Mouse (Mus musculus) limb, embryonic 13.5 days (tissue): Measurements from ENCODE around the gene Dbnl. TPM values are rescaled to one million over a fixed set of nuclear protein-coding genes. Genes with fewer than 3 reads are reported as not detected.
A peak's percentile ranks its signal among the peaks of the same experiment; 100 is the strongest.

ENCODE experiments used
- ATAC-seq: fragments of 200-750 bp; cut with Nextera tagmentation; 2 replicates; pipeline ENCODE4 v1.8.0; 2017; ENCODE audit warnings: low read depth, moderate number of reproducible peaks, moderate TSS enrichment; ENCODE audit not compliant: low FRiP score
- H3K27ac ChIP-seq: fragments of 300-500 bp; sonication (generic); 2 replicates; pipeline ENCODE4 v1.5.1; 2015; ENCODE audit warnings: inconsistent platforms, mild to moderate bottlenecking, moderate library complexity
- H3K27me3 ChIP-seq: fragments of 300-500 bp; sonication (generic); 2 replicates; pipeline ENCODE4 v1.6.1; 2015; ENCODE audit warnings: mild to moderate bottlenecking, inconsistent platforms
- H3K36me3 ChIP-seq: fragments of 300-500 bp; sonication (generic); 2 replicates; pipeline ENCODE4 v1.6.1; 2015; ENCODE audit warnings: inconsistent platforms, mild to moderate bottlenecking, moderate library complexity
- H3K4me1 ChIP-seq: fragments of 300-500 bp; sonication (generic); 2 replicates; pipeline ENCODE4 v1.6.1; 2015; ENCODE audit warnings: inconsistent platforms
- H3K4me2 ChIP-seq: fragments of 300-500 bp; sonication (generic); replicated peaks from 2 replicates; pipeline ENCODE4 v1.6.1; 2015; ENCODE audit warnings: inconsistent platforms, mild to moderate bottlenecking, moderate library complexity
- H3K4me3 ChIP-seq: fragments of 300-500 bp; sonication (generic); 2 replicates; pipeline ENCODE4 v1.5.1; 2015; ENCODE audit warnings: moderate library complexity, mild to moderate bottlenecking, inconsistent platforms
- H3K9ac ChIP-seq: fragments of 300-500 bp; sonication (generic); 2 replicates; pipeline ENCODE4 v1.6.1; 2015; ENCODE audit warnings: mild to moderate bottlenecking, inconsistent platforms
- H3K9me3 ChIP-seq: fragments of 300-500 bp; sonication (generic); 2 replicates; pipeline ENCODE4 v1.6.1; 2016; ENCODE audit warnings: inconsistent platforms
- WGBS: fragments of 180-500 bp; shearing (Covaris S2); methylation state at CpG from one replicate; pipeline ENCODE4 v1.1.7; 2015; 5-methylcytosine and 5-hydroxymethylcytosine counted together
- polyA plus RNA-seq: library from polyadenylated mRNA; unstranded; fragments of >200 nt; fragmentation: Nextera tagmentation; extraction: Ambion mirVana; gene quantifications from 2 replicates; pipeline ENCODE4 v1.2.1, GENCODE M21; 2015

The Dbnl gene
- polyA plus RNA-seq, 1 experiment from 2014 or later: 126 TPM

DNA sequence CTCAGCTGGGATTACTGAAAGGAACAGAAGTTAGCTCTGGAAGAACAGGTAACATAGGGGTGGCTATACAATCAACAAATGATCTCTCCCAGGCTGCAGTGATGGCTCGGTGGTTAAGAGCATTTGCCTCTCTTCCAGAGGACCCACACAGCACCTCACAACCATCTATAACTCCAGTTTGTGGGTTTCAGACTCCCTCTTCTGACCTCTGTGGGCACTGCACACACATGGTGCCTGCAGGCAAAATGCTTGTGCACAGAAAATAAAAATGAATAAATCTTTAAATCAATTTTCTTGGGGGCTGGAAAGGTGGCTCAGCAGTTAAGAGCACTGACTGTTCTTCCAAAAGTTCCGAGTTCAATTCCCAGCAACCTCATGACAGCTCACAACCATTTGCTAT is 9.8 kb upstream of the Dbnl start:
- H3K4me2 ChIP-seq: no peak overlapping the region
- H3K9ac ChIP-seq: no peak overlapping the region
- WGBS: 78% methylated on average over 2 of the region's 2 CpGs
- no peak overlapping the region for H3K27ac ChIP-seq
- no peak for ATAC-seq
- H3K4me3 ChIP-seq: no peak overlapping the region
- H3K27me3 ChIP-seq: no peaks in the 10 kb centered on the region
- H3K9me3 ChIP-seq: no peaks in the 10 kb centered on the region
- peaks cover 10% of the 10 kb centered on the region; the same call in 1 of the 2 replicates for H3K36me3 ChIP-seq
- H3K4me1 ChIP-seq: no peaks in the 10 kb centered on the region

DNA sequence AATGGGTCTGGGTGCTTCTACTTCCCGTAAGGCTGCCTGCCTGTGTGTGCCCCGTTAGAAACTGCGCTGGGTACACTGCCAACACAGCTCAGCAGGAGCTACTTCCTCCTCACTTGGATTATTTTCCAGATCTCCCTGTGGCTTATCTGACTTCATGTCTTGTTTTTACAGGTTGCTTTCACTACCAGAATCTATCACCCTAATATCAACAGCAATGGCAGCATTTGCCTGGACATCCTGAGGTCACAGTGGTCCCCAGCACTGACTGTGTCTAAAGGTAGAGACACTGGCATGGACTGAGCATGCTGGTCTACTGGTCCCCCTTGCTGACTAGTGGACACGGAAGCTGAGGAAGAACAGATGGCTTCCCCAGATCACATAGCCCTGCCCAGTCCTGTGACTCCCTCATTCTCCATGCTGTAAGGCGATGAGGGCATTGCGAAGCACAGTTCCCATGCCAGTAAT is 8.2 kb upstream of the Dbnl start:
- no peak overlapping the region for H3K9ac ChIP-seq
- no peak overlapping the region for H3K4me3 ChIP-seq
- whole genome bisulfite sequencing: 92% methylated on average over 6 of the region's 6 CpGs

DNA sequence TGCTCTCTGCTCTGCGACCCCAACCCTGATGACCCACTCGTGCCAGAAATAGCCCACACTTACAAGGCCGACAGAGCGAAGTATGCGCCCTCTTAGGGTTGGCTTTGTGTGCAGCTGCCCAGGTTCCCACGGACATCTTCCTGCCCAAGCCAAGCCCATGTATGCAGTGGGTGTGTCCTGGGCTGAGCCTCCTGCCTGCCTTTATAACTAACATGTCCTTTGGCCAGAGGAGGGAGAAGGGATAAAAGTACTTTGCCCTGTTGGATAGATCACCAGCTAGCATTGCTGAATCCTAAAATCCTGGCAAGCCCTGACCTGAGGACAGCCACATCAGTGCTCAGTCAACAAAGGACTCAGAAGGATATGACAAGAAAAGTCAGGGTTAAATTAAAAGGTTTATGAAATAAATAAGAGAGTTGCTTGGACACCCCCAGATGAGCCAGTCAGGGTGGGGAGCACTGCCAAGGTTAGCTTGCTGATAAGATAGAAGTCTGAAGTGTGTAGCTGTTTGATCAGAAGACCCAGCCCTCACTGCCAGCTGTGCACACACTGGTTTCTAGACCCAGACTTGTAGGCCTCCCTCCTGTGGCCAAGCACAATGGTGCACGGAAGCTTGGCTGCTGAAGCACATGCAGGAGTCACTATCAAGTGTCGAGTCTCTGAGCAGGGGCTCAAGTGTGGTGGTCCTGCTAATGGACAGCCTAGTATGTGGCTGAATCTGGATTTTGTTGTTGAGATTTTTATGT is 5.9 kb upstream of the Dbnl start:
- Histone ChIP-seq H3K4me2 (no peak overlapping the region), H3K36me3 (peaks cover 9% of the 10 kb centered on the region; the same call in 1 of the 2 replicates), H3K27ac (no peak overlapping the region), H3K9me3 (no peaks in the 10 kb centered on the region), H3K27me3 (no peaks in the 10 kb centered on the region), H3K9ac (no peak overlapping the region), H3K4me3 (no peak overlapping the region), H3K4me1 (peaks cover 6% of the 10 kb centered on the region)
- no peak for ATAC-seq
- WGBS: 71% methylated on average over 8 of the region's 8 CpGs

More for the DNA sequence above, 8.2 kb upstream of the Dbnl start:
- ATAC-seq: no peak
- no peaks in the 10 kb centered on the region for H3K4me1 ChIP-seq
- H3K9me3 ChIP-seq: no peaks in the 10 kb centered on the region
- H3K27me3 ChIP-seq: no peaks in the 10 kb centered on the region
- H3K36me3 ChIP-seq: peaks cover 9% of the 10 kb centered on the region; the same call in 1 of the 2 replicates
- no peak overlapping the region for H3K27ac ChIP-seq
- no peak overlapping the region for H3K4me2 ChIP-seq

DNA sequence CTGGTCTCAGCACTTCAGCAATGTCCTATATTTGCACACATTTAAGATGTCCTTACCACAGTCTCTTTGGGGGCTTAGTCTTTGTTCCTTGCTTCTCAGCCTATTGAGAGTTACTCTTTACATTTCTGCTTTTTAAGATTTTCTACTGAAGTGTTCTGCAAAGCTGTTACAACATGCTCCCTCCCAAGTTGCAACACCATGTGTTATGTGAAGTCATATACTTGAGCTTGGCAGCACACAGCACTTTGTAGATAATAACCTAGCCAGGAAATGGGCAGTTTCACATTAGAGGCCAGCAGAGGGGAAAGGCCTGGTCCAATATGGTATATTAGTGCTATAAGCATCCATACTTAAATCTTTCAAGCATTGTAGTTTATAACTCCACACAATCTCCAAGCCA is 2.6 kb upstream of the Dbnl start:
- Histone ChIP-seq H3K36me3 (peaks cover 7% of the 10 kb centered on the region), H3K9ac (no peak overlapping the region), H3K9me3 (no peaks in the 10 kb centered on the region), H3K4me2 (no peak overlapping the region), H3K27ac (no peak overlapping the region), H3K4me3 (no peak overlapping the region), H3K4me1 (peaks cover 24% of the 10 kb centered on the region), H3K27me3 (no peaks in the 10 kb centered on the region)
- no peak for ATAC-seq

DNA sequence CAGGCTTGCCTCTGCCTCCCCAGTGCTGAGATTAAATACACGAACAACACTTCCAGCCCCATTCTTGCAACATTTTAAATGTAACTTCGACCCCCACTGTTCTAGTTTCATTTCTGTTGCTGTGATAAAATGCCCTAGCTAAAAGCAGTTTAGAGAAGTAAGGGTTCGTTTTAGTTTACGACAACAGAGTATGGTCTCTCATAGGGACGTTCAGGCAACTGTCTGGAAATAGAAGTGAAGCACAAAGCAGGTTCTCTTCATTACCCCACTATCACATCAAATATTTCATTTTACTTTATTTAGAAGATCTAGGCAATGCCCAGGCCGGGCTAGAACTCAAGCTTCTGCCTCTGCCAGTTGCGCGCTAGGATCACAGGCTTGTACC is 625 bp upstream of the Dbnl start:
- Histone ChIP-seq H3K4me2 (peak overlapping the region; percentile 90), H3K27me3 (no peaks in the 10 kb centered on the region), H3K27ac (peak overlapping the region; percentile 86; the same call in 1 of the 2 replicates), H3K4me1 (peaks cover 24% of the 10 kb centered on the region), H3K4me3 (peak overlapping the region; percentile 78), H3K36me3 (peaks cover 12% of the 10 kb centered on the region), H3K9ac (peak overlapping the region; percentile 85), H3K9me3 (no peaks in the 10 kb centered on the region)
- 31% methylated on average over 8 of the region's 8 CpGs for WGBS
- ATAC-seq: no peak

DNA sequence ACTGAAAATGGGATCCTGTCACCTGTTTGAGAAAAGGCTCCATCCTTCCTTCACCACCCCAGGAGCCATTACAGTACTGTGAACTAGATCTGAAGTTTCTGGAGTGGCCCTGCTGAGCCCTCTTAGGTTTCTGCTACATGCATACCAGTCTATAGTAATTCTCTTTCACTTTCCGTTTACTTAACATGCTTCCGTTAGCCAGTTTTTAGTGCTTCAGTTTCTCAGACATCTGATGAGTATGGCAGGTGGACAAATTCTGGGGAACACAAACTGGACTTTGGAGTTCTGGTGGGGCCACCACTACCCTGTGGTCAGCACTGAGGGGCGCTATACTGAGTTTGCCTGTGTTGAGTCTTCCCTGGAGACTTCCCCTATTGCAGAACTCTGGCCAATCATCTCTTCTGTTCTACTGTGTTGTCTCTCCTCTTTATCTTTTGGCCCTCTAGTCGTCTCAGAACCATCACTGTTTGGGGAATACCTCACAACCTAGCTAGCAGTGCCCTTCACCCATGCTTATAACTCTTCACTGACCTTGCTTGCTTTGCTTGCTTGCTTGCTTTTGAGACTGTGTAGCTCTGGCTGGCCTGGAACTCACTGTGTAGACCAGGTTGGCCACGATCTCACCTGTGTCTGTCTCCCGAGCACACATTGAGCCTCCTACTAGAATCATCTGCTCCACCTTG is 924 bp downstream of the Dbnl start:
- Histone ChIP-seq H3K9ac (peak overlapping the region; percentile 85), H3K4me3 (peak overlapping the region; percentile 78), H3K36me3 (peaks cover 25% of the 10 kb centered on the region), H3K27ac (peak overlapping the region; percentile 86), H3K9me3 (no peaks in the 10 kb centered on the region), H3K27me3 (no peaks in the 10 kb centered on the region), H3K4me2 (peak overlapping the region; percentile 90), H3K4me1 (peaks cover 24% of the 10 kb centered on the region)
- WGBS: 74% methylated on average over 6 of the region's 6 CpGs
- no peak for ATAC-seq

DNA sequence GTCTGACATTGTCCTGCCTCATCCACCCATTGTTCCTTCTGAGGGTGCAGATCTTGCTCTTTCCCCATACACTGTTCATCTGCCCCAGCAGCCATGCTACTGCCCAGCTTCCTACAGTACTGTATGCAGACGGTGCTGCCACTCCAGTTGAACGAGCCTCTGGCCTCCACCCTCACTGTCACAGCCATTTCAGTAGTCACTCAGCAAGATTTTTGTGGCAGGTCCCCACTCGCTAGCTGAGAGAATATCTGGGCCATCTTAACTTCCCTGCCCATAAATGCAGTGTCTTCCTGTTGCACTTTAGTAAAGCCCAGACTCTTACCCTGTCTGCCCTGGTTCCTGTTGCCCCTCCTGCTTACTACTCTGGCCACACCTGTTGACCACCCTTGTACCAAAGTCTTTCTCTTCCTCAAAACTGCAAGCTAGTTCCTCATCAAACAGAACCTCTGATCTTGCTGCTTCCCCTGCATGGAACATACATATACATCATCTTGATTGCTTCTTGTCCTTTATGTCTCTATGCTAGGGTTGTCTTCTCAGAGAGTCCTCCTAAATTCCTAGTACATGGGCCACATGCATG is 1.6 kb downstream of the Dbnl start:
- Histone ChIP-seq H3K36me3 (peaks cover 32% of the 10 kb centered on the region), H3K27me3 (no peaks in the 10 kb centered on the region), H3K4me2 (peak overlapping the region; percentile 90), H3K9me3 (no peaks in the 10 kb centered on the region), H3K4me3 (peak overlapping the region; percentile 78; the same call in 1 of the 2 replicates), H3K27ac (no peak overlapping the region), H3K9ac (peak overlapping the region; percentile 85; the same call in 1 of the 2 replicates), H3K4me1 (peaks cover 24% of the 10 kb centered on the region)
- no peak for ATAC-seq
- 81% methylated on average over 3 of the region's 3 CpGs for WGBS

DNA sequence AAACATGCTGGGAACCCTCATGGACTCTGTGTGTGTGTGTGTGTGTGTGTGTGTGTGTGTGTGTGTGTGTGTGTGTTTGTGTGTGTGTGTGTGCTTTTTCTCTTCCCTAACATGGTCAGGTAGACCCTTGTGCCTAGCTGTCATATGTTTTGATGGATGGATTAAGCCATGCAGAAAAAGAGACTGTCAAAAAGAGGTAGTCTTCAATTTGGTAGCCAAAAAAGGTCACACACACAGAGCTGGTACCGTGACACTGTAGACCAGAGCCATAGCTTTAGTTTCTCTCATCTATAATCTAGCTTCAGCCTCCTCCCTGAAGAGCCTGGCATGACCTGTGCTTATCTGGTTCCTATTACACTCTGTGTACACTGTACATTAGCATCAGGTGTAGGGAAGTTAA is 2.1 kb downstream of the Dbnl start:
- Histone ChIP-seq H3K4me2 (no peak overlapping the region), H3K4me1 (peaks cover 24% of the 10 kb centered on the region), H3K9ac (no peak overlapping the region; the same call in 1 of the 2 replicates), H3K27ac (no peak overlapping the region), H3K9me3 (no peaks in the 10 kb centered on the region), H3K27me3 (no peaks in the 10 kb centered on the region), H3K4me3 (no peak overlapping the region), H3K36me3 (peaks cover 38% of the 10 kb centered on the region)
- no peak for ATAC-seq
- 97% methylated on average over 1 of the region's 1 CpGs for WGBS

DNA sequence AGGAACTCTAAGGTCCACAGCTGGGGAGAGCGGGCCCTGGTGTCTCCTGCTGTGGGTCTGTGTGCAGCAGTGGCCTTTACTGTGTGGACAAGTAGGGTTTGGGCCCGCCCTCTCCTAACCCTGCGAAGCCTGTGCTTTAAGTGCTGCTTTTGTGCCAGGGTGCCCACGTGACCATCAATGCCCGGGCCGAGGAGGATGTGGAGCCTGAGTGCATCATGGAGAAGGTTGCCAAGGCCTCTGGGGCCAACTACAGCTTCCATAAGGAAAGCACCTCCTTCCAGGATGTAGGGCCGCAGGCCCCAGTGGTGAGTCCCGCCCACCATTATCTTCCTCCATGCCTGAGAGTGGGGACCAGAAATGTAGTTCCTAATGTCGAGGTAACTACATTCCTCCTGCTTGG is 7.0 kb downstream of the Dbnl start:
- Histone ChIP-seq H3K4me2 (no peak overlapping the region), H3K4me3 (no peak overlapping the region), H3K27me3 (no peaks in the 10 kb centered on the region), H3K9ac (no peak overlapping the region), H3K36me3 (peaks cover 85% of the 10 kb centered on the region), H3K4me1 (no peaks in the 10 kb centered on the region), H3K9me3 (no peaks in the 10 kb centered on the region), H3K27ac (no peak overlapping the region)
- WGBS: 88% methylated on average over 9 of the region's 9 CpGs
- ATAC-seq: no peak

DNA sequence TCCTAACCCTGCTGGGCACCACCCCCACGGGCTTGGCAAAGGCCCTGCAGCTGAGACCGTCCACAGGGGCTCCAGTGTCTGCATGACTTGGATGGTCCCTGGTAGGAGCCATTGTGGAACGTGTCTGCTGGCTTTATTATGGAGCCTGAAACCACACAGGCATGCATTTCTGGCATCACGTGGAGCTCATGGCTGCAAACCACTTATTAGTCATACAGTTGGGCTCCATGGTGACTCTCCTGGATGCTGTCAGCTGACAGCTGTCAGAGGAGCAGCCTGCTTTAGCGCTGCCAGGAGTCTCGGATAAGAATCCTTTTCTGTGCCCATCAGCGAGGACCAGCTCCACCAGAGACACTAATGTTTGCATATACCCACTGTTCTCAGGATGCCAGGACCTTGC is 7.4 kb downstream of the Dbnl start:
- ATAC-seq: no peak
- 91% methylated on average over 7 of the region's 7 CpGs for WGBS
- H3K4me1 ChIP-seq: no peaks in the 10 kb centered on the region
- no peak overlapping the region for H3K9ac ChIP-seq
- H3K27ac ChIP-seq: no peak overlapping the region
- no peaks in the 10 kb centered on the region for H3K9me3 ChIP-seq
- H3K36me3 ChIP-seq: peaks cover 89% of the 10 kb centered on the region
- H3K4me2 ChIP-seq: no peak overlapping the region
- H3K4me3 ChIP-seq: no peak overlapping the region
- no peaks in the 10 kb centered on the region for H3K27me3 ChIP-seq

DNA sequence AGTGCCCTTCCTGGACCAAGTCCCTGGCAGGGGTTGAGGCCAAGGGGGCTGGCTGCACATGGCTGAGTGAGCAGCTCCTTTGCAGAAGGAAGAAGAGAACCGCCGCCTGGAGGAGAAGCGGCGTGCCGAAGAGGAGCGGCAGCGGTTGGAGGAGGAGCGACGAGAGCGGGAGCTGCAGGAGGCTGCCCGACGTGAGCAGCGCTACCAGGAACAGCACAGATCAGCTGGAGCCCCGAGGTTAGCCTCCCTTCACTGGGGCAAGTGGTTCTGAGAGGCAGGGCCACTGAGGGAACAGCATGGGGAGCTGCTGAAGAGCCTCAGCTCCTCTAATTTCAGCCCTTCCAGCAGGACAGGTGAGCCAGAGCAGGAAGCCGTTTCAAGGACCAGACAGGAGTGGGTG is 8.7 kb downstream of the Dbnl start:
- ATAC-seq: no peak
- Histone ChIP-seq H3K9ac (no peak overlapping the region), H3K9me3 (no peaks in the 10 kb centered on the region), H3K4me2 (no peak overlapping the region), H3K4me3 (no peak overlapping the region), H3K27ac (no peak overlapping the region), H3K4me1 (peaks cover 4% of the 10 kb centered on the region), H3K27me3 (no peaks in the 10 kb centered on the region), H3K36me3 (peaks cover 93% of the 10 kb centered on the region)
- 91% methylated on average over 15 of the region's 15 CpGs for WGBS

DNA sequence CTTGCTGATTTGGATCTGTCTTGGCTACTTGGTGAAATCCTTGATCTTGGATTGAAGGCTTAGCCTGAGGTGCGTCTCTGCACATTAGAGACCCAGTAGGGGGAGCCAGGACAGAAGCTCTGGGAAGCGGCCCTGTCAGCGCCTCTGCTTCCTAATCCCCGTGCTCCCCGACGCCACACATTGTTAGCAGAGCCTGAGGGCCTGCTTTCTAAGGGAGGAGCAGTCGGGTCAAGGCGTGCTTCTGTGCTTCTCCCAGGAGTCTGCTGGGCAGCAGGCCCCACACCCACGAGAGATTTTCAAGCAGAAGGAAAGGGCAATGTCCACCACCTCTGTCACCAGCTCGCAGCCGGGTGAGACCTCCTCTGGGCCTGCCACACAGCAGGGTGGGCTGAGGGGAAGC is 9.1 kb downstream of the Dbnl start:
- H3K4me3 ChIP-seq: no peak overlapping the region
- H3K9me3 ChIP-seq: no peaks in the 10 kb centered on the region
- 80% methylated on average over 11 of the region's 11 CpGs for WGBS
- no peak for ATAC-seq
- H3K27ac ChIP-seq: no peak overlapping the region
- peaks cover 89% of the 10 kb centered on the region for H3K36me3 ChIP-seq
- H3K4me1 ChIP-seq: peaks cover 9% of the 10 kb centered on the region
- no peak overlapping the region for H3K9ac ChIP-seq
- H3K4me2 ChIP-seq: no peak overlapping the region
- no peaks in the 10 kb centered on the region for H3K27me3 ChIP-seq
